Mouse (Mus musculus): ENCODE measurements around the gene B3galt2.
"Not testable (repeated sequence)": the region's sequence is repeated elsewhere in the genome, so short reads cannot be mapped to it uniquely, and the experiment has no call there.

The B3galt2 gene

GRCm38 (mm10) chr1:143640650-143641407 lies at the start of gene B3galt2:
B3galt2 (plus strand) TSS chr1:143640664.
- no peak for DNase-seq (ENCODE audit: low spot score)

DNA sequence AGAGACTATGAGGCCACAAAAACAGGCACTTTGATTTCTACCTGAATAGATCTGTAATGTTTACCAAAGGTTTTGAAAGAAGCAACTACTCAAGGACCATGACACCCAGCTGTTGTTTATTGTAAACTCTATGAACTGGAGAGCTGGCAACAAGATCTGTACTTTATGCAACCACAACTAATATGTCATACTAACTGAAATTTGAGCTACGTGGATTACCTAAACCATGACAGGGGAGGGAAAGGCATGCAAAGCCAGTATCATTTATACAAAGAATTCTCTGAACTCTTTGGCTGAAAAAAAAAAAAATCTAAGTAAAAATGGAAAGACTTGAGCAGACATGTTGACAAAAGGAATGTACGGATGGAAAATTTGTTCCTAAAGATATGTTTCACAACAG lies 43.6 kb upstream of the B3galt2 start:
- no peak for DNase-seq (ENCODE audit: low spot score)

- no peak for DNase-seq (ENCODE audit: low spot score)
Measured at GRCm38 (mm10) chr1:143608911-143609310, 31.6 kb upstream of the B3galt2 start.

DNA sequence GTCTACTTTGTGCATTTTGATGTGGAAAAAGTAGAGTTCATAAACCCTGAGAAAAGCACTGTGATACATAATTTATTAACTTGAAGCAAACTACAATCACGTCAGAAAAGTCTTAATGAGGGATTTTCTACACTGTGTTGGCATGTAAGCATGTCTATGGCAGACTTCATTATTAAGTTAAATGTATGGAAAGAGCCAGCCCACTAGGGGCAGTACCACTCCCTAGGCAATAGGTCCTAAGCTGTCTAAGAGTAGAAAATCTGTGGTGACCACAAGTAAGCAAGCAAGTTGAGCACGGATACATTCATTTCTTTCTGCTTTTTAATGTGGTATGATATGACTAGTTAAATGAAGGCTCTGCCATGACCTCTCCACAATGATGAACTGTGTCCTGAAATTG lies 27.6 kb upstream of the B3galt2 start:
- no peak for DNase-seq (ENCODE audit: low spot score)

- DNase-seq (ENCODE audit: low spot score), result no peak
Measured at GRCm38 (mm10) chr1:143619760-143620159, 20.7 kb upstream of the B3galt2 start.

GRCm38 (mm10) chr1:143621930-143622329 lies 18.5 kb upstream of the B3galt2 start:
- no peak for DNase-seq (ENCODE audit: low spot score)

DNA sequence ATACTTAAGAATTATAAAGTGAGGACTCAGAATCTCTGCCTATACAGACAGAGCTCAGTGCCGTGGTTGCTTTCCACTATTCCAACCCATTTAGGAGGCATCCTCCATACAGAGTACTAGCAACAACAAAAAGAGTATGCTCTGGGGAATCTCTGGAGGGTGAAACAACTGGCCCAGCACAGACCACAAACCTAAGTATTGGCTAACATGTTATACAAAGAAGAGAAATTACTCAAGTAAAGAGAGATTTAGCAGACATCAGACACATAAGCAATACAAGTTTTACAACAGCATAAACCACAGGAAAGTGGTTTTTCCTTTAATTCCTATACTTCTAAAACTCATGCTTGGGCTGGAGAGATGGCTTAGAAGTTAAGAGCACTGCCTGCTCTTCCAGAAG lies 17.8 kb upstream of the B3galt2 start:
- DNase-seq (ENCODE audit: low spot score), result no peak

DNA sequence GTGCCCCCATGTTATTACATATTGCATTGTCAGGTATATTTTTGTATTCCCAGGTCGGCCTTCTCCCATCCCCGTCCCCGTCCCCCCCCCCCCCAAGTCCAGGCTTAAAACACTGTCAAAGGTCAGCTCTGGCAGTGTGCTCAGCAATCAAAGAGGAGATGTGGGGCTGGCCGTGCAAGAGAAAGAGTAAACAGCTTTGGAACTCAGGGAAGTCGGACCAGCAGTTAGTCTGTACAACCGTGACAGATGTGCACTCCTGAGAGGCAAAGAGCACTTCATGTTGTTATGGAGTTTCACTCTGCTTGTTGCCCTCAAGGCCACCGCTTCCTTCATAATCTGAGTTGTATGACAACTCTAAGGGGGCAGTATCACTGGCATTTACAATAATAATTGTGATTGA lies 9.1 kb upstream of the B3galt2 start:
- DNase-seq (ENCODE audit: low spot score), result no peak

DNA sequence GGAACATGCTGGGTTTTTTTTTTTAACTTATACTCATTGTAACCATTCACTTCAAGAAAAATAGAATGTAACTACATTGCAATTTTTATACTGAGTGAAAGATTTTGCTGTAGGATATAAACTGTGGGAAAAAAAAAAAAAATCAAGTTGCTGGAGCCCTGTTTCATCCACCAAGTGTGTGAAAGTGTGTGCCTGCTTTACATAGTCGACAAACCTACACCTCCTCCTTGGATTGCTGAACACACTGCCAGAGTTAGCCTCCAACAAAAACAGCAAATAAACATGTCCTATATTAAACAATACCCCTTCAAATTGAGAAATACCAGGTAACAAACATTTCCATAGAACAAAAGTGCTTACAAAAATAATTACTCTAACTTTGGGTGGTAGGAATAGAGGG lies 8.1 kb upstream of the B3galt2 start:
- DNase-seq (ENCODE audit: low spot score), result no peak

DNA sequence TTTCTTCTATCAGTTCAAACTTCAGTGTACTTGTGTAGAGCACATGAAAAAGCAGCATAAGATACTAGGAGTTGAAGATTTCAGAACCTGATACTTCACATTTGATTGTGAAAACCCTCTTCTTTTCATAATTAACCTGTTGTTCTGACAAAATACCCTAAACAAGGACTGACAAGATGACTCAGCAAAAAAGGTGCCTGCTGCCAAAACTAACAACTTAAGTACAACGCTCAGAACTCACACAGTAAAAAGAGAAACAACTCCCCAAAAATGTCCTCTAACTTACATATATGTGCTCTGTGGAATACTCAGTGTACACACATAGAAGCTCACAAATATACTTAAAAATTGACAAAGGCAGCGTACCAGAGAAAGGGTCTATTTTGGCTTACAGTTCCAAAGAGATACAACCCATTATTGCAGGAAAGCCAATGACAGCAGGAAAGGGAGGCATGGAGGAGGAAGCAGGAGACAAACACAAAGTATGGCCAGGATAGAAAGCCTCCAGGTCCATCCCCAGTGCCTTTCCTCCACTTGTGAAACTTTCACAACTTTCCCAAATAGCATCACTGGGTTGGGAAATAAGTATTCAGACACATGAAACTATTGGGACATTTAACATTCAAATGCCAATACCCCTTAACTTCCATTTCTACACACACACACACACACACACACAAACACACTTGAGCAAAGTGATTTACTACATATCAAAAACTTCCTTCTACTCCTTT lies 7.4 kb upstream of the B3galt2 start:
- no peak for DNase-seq (ENCODE audit: low spot score)

GRCm38 (mm10) chr1:143644221-143644620 lies 3.8 kb downstream of the B3galt2 start:
- DNase-seq (ENCODE audit: low spot score), result no peak

GRCm38 (mm10) chr1:143645386-143645785 lies 4.9 kb downstream of the B3galt2 start:
- no peak for DNase-seq (ENCODE audit: low spot score)

DNA sequence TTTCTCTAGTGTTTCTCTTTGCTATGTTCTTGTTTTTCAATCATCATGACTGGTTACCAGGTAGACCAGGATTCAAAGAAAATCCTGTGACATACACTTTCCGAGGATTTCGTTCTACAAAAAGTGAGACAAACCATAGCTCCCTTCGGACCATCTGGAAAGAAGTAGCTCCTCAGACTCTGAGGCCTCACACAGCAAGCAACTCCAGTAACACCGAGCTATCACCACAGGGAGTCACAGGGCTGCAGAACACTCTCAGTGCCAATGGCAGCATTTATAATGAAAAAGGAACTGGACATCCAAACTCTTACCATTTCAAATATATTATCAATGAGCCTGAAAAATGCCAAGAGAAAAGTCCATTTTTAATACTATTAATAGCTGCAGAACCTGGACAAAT lies 5.8 kb downstream of the B3galt2 start:
- no peak for DNase-seq (ENCODE audit: low spot score)

- no peak for DNase-seq (ENCODE audit: low spot score)
Measured at GRCm38 (mm10) chr1:143650317-143650716, 9.9 kb downstream of the B3galt2 start.

- DNase-seq (ENCODE audit: low spot score), result no peak
Measured at GRCm38 (mm10) chr1:143653646-143654045, 13.2 kb downstream of the B3galt2 start.

DNA sequence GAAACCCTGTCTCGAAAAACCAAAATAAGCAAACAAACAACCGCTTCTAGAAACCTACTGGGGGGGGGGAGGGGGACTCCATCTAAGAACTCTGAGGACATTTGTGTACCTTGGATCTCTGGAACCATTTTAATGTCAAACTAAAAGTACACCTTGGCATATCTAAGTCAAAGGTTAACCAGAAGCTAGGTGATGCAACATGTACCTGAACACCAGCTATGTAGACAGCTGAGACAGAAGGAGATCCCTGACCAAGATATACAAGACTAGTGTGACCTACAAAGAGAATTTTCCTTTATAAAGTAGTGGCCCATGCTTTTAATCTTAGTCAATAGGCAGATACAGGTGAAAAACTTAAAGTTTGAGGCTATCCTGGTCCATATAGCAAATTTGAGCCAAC lies 22.7 kb downstream of the B3galt2 start:
- no peak for DNase-seq (ENCODE audit: low spot score)

- not testable (repeated sequence) for DNase-seq (ENCODE audit: low spot score)
Measured at GRCm38 (mm10) chr1:143664786-143665185, 24.3 kb downstream of the B3galt2 start.

GRCm38 (mm10) chr1:143675734-143676361 lies 35.4 kb downstream of the B3galt2 start:
- DNase-seq (ENCODE audit: low spot score), result no peak

GRCm38 (mm10) chr1:143681108-143681507 lies 40.6 kb downstream of the B3galt2 start:
- DNase-seq (ENCODE audit: low spot score), result no peak

- no peak for DNase-seq (ENCODE audit: low spot score)
Measured at GRCm38 (mm10) chr1:143684849-143685248, 44.4 kb downstream of the B3galt2 start.

DNA sequence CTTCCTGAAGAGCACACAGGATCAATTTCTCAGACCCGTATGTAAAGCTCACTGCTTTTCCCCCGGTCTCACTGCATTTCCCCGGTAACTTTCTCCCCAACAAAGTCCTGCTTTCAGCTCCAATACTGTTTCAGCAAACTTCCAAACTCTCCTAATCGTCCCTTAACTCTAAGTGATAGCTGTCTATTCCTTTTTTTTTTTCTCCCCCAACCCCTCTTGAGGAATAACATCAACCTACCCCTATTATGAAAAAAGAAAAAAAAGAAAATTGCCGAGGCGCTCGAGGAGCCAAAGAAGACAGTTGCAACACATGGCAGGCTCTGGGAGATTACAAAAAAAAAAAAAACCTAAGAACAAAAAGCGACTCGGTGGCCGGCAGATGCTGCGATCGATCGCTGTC lies 61.3 kb downstream of the B3galt2 start:
- no peak for DNase-seq (ENCODE audit: low spot score)

DNA sequence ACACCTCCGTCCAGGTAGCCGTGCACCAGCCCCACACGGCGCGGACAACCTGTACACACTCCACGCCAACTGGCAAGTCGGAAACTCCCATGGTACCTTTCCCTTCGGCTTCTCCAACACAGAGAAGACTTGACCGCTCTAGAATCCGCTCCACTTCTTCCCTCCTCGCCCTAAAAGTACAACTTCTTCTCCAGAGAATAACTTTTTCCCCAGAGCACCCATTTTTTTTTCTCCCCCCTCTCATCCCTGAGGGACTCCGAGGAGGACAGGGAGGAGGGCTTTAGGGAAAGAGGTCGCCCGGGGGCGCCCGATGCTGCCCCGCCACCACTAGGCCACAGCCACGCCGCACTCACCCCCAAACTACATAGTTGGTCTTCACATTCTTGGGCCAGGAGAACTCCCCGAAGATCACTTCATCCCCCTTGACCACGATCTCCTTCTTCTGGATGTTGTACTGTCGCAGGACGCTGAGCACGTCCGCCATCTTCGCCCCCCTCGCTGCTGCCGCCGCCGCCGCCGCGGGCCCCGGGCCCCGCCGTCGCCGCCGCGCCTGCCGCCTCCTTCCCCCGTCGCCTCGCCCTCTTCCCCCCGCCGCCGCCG lies 61.8 kb downstream of the B3galt2 start:
- no peak for DNase-seq (ENCODE audit: low spot score)
